Mouse (Mus musculus) erythroblast, embryonic 14.5 days (primary cell): ENCODE data around the gene a.

ENCODE experiments used
- GATA1 ChIP-seq: IDR thresholded peaks from 2 replicates; pipeline ENCODE4 v1.6.1; 2012; ENCODE audit warnings: low read length, inconsistent platforms, mixed read lengths
- TAL1 ChIP-seq: IDR thresholded peaks from 3 replicates; pipeline ENCODE4 v1.6.1; 2012; ENCODE audit warnings: low read length, inconsistent platforms, mixed read lengths

DNA sequence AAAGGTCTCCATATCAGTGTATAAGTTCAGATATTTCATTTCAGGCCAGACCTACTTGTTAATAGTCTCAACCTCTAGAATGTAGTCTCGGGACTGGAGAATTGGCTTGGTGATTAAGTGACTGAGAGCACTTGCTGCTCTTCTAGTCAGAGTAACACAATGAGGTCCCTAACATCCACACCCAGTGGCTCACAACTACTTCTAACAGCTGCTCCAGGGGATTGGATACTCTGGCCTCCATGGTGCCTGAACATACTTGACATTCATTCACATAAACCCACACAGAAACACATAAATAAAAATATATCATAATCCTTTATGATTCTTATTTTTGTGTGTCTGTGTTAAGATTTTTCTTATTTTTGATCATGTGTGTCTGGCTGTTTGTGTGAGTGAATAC is 27.4 kb downstream of the a start:
- no peak for TF ChIP-seq GATA1
- TF ChIP-seq TAL1, result no peak
